Mouse (Mus musculus): Measurements from ENCODE around the gene Gsap.

DNA sequence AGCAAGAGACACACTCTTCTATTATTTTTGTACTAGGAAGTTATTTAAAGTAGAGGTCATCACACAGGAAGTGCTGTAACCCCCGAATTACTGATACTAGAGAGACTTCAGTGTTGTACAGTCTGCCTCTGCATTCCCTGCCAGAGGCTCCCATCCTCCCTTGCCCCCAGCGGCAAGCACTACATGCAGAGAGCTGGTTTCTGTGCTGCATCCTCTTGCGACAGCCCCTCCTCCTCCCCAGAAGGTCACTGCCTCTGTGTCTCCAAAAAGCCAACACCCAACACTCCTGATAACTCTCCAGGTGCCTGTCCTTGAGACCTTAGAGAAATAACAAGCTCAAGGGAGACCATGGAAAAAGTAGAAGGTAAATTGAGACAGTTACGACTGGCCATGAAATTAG, 71.1 kb downstream of the Gsap start:
- TF ChIP-seq CTCF (IDR thresholded peaks at IDR 0.05): no peak
- no peak for TF ChIP-seq EP300 (IDR thresholded peaks at IDR 0.05)

Measured in lung, postnatal 0 days (tissue).